Mouse (Mus musculus) liver, embryonic 14.5 days (tissue): ENCODE data around the gene Wipf3.

ENCODE experiments used
- CTCF ChIP-seq: IDR thresholded peaks from 2 replicates; pipeline ENCODE4 v1.5.1; 2016; ENCODE audit warnings: antibody characterized with exemption, low read depth, control low read depth
- EP300 ChIP-seq: IDR thresholded peaks from 2 replicates; pipeline ENCODE4 v1.6.1; 2016; ENCODE audit warnings: antibody characterized with exemption, low read depth

GRCm38 (mm10) chr6:54432191-54432590, 2.8 kb downstream of the Wipf3 start:
- TF ChIP-seq CTCF, result no peak
- TF ChIP-seq EP300, result no peak
